Mouse (Mus musculus) bone marrow, adult 2 months (tissue): ENCODE data around the gene Icam4. TPM values are rescaled to one million over a fixed set of nuclear protein-coding genes. Genes with fewer than 3 reads are reported as not detected.

Experiments
- H3K27ac ChIP-seq: fragments of 200-500 bp; 2 replicates; pipeline ENCODE4 v1.5.1; 2012; ENCODE audit warnings: low read depth, mild to moderate bottlenecking, control low read depth, inconsistent platforms, low read length; ENCODE audit not compliant: control insufficient read depth, poor library complexity, insufficient read depth
- H3K4me1 ChIP-seq: fragments of 200-500 bp; 2 replicates; pipeline ENCODE4 v1.6.1; 2011; ENCODE audit warnings: low read length; ENCODE audit not compliant: control insufficient read depth, insufficient read depth
- H3K4me3 ChIP-seq: fragments of 200-500 bp; replicated peaks from 2 replicates; pipeline ENCODE3; 2011; ENCODE audit warnings: mild to moderate bottlenecking, low read depth, low read length, control low read depth; ENCODE audit not compliant: control insufficient read depth
- CTCF ChIP-seq: fragments of 200-500 bp; IDR thresholded peaks from 2 replicates; pipeline ENCODE4 v1.5.1; 2011; ENCODE audit warnings: low read length, control low read depth; ENCODE audit not compliant: control insufficient read depth, insufficient read depth
- POLR2A ChIP-seq: fragments of 200-500 bp; IDR thresholded peaks from 2 replicates; pipeline ENCODE4 v1.6.1; 2011; ENCODE audit warnings: low read depth, mild to moderate bottlenecking, control low read depth, low read length, borderline replicate concordance; ENCODE audit not compliant: control insufficient read depth
- WGBS: fragments of 180-500 bp; shearing (Covaris S2); methylation state at CpG from one replicate; pipeline ENCODE4 v1.1.7; 2018; 5-methylcytosine and 5-hydroxymethylcytosine counted together
- polyA plus RNA-seq: library from polyadenylated mRNA; stranded (reverse); fragments of >200 nt; gene quantifications from 2 replicates; pipeline ENCODE4 v1.2.4, GENCODE M21; 2011; ENCODE audit warnings: low replicate concordance; ENCODE audit not compliant: missing spikeins, insufficient read depth, insufficient read length

The Icam4 gene
- polyA plus RNA-seq, 1 experiment: 31.6 TPM

GRCm38 (mm10) chr9:21016331-21017176 is 12.6 kb upstream of the Icam4 start:
- WGBS: 3% methylated on average over 17 of the region's 17 CpGs
- Histone ChIP-seq H3K4me1 (peaks cover 7% of the 10 kb centered on the region; the same call in 1 of the 2 replicates), H3K27ac (no peak overlapping the region), H3K4me3 (peak overlapping the region; percentile 62)
- TF ChIP-seq CTCF: no peak
- no peak for TF ChIP-seq POLR2A

DNA sequence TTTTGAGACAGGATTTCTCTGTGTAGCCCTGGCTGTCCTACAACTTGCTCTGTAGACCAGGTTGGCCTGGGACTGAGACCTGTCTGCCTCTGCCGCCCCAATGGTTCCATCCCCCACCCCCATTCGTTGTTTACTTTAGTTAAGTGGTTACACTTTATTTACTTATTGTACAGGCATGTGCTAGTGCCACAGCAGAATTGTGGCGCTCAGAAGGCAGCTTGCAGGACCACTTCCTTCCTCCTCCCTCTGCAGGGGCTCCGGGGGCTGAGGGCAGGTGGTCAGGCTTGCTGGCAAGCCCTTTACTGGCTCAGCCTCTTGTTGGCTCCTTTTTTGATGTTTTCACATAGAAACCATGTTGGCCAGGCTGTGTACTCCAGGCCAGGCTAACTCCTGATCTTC is 12.0 kb upstream of the Icam4 start:
- Histone ChIP-seq H3K4me3 (peak overlapping the region; percentile 7), H3K4me1 (peaks cover 7% of the 10 kb centered on the region; the same call in 1 of the 2 replicates), H3K27ac (peak overlapping the region; percentile 25)
- WGBS: 9% methylated on average over 4 of the region's 4 CpGs
- TF ChIP-seq POLR2A (no peak), CTCF (no peak)

- Histone ChIP-seq H3K4me1 (peaks cover 7% of the 10 kb centered on the region; the same call in 1 of the 2 replicates), H3K27ac (no peak overlapping the region), H3K4me3 (no peak overlapping the region)
- TF ChIP-seq CTCF: no peak
- no peak for TF ChIP-seq POLR2A
- WGBS: 70% methylated on average over 2 of the region's 2 CpGs
Observed at GRCm38 (mm10) chr9:21018600-21018999, 10.6 kb upstream of the Icam4 start.

DNA sequence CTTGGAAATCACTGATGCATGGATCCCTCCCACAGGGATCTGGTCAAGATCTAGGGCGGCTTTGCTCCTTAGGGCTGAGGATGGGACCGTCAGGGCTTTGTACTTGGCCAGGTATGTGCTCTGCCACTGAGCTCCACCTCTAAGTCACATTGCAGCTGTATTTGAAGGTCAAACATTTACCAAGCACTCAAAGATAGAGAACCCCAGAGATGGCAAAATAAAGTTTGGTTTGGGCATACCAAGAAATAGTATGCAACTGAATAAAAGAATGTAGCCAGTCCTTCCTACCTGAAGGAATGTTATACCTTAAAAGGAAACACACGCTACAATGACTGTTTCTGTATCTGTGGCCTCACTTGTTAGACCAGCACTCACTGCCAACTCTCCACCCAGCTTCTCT is 7.8 kb upstream of the Icam4 start:
- no peak for TF ChIP-seq POLR2A
- no peak for TF ChIP-seq CTCF
- H3K4me1 ChIP-seq: peaks cover 4% of the 10 kb centered on the region; the same call in 1 of the 2 replicates
- no peak overlapping the region for H3K4me3 ChIP-seq
- WGBS: 81% methylated on average over 3 of the region's 3 CpGs
- no peak overlapping the region for H3K27ac ChIP-seq

GRCm38 (mm10) chr9:21022288-21022687 is 6.9 kb upstream of the Icam4 start:
- TF ChIP-seq POLR2A: no peak
- TF ChIP-seq CTCF: no peak
- WGBS: 92% methylated on average over 6 of the region's 6 CpGs
- Histone ChIP-seq H3K27ac (no peak overlapping the region), H3K4me3 (no peak overlapping the region), H3K4me1 (peaks cover 3% of the 10 kb centered on the region; the same call in 1 of the 2 replicates)

DNA sequence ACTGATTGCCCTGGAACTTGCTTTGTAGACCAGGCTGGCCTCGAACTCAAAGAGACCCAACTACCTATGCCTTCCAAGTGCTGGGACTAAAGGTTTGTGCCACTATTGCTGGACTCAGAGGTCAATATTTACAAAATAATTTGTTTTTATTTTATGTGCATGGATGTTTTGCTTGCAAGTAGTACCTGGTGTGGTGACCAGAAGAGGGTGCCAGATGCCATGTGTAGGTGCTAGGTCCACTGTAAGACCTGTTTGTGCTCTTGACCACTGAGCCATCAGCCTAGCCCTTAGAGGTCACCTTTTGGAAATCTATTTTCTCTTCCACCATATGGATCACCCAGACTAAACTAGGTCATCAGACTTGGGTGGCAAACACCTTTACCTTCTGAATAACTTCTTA is 6.4 kb upstream of the Icam4 start:
- WGBS: 76% methylated on average over 1 of the region's 1 CpGs

GRCm38 (mm10) chr9:21025258-21025810 is 3.8 kb upstream of the Icam4 start:
- TF ChIP-seq POLR2A (no peak), CTCF (no peak)
- WGBS: 92% methylated on average over 19 of the region's 19 CpGs
- Histone ChIP-seq H3K4me1 (peaks cover 2% of the 10 kb centered on the region; the same call in 1 of the 2 replicates), H3K27ac (no peak overlapping the region), H3K4me3 (no peak overlapping the region)

More for the DNA sequence above, 6.4 kb upstream of the Icam4 start:
- Histone ChIP-seq H3K4me3 (no peak overlapping the region), H3K4me1 (no peaks in the 10 kb centered on the region), H3K27ac (no peak overlapping the region)
- TF ChIP-seq POLR2A (no peak), CTCF (peak; percentile 23; the same call in 1 of the 2 replicates)

GRCm38 (mm10) chr9:21026849-21027248 is 2.3 kb upstream of the Icam4 start:
- TF ChIP-seq CTCF (no peak), POLR2A (no peak)
- Histone ChIP-seq H3K4me1 (peaks cover 2% of the 10 kb centered on the region; the same call in 1 of the 2 replicates), H3K27ac (no peak overlapping the region), H3K4me3 (no peak overlapping the region)
- WGBS: 94% methylated on average over 12 of the region's 12 CpGs
